Comparison of ENCODE assay signal across 15 mouse cellular contexts in the genomic region with DNA sequence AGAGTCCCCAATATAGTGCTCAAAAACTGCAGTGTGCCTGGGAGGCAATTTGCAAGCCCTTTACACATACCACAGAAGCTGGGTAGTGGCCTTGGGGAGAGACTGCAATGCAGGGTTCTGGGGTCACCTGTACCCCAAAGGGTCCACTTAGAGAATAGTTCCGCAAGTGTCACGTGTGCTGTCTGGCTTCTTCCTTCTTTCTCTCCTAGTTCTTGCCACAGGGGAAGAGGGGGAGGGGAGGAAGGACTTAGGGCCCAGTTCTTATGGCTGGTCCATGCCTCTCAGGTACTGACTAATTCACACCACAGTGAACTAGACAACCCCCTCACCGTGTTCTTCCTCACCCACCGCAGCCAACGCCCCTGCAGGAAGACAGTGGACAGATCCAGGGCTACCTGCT.
"Had no signal": no experiment of that assay in that cellular context is flagged by ENCODE, and none has a peak within 500 bp of the region (broad histone marks: within the 10 kb centered on the region; RNA-seq: fewer than 3 reads in every experiment).

No protein-coding gene starts in this region.

- DNase-seq: kidney, adult 18-20 months; kidney, adult 9 months; kidney, postnatal 14 days; kidney, postnatal 4 days; layer of hippocampus, postnatal 36 days; liver, embryonic 13.5 days; lung, postnatal 14 days; right cerebral cortex, adult 18-20 months; right cerebral cortex, postnatal 14 days; right cerebral cortex, postnatal 4 days; thymus, postnatal 25 days had no signal

- ATAC-seq: inflammation-experienced regulatory T-cells, adult 6 months; intestine, embryonic 16.5 days; midbrain, embryonic 13.5 days; midbrain, embryonic 16.5 days had no signal
